Mouse (Mus musculus) megakaryocyte, adult 5-6 weeks (primary cell): ENCODE data around the gene Gfpt1. TPM values are rescaled to one million over a fixed set of nuclear protein-coding genes. Genes with fewer than 3 reads are reported as not detected.
"Not testable (repeated sequence)": the region's sequence is repeated elsewhere in the genome, so short reads cannot be mapped to it uniquely, and the experiment has no call there.

Experiments
- ATAC-seq: 2 replicates; pipeline ENCODE4 v1.8.0; 2016; ENCODE audit warnings: mild to moderate bottlenecking, inconsistent platforms; ENCODE audit not compliant: poor library complexity, severe bottlenecking
- total RNA-seq, 2 experiments: library from RNA; stranded (forward) in 1 of 2; stranded (reverse) in 1 of 2; fragments of 153-499, 151-499 nt in 1 of 2; fragments of 221-1000, 200-1000 nt in 1 of 2; gene quantifications; 2 replicates each; pipeline versions ENCODE4 v1.2.3 to v1.2.4; 2015 to 2017

Gfpt1 gene
- 21.9 and 22.1 TPM in 2 replicates for total RNA-seq (2015)
- 16.4 and 25.2 TPM in 2 replicates for total RNA-seq (2017)

GRCm38 (mm10) chr6:87042337-87043130 lies at the start of gene Gfpt1:
TSS of gene Gfpt1 (plus strand) at chr6:87042846.
- peak; percentile 86 for ATAC-seq

GRCm38 (mm10) chr6:86994254-86994653 lies 48.4 kb upstream of the Gfpt1 start:
- ATAC-seq, result no peak

- no peak for ATAC-seq
Measured at GRCm38 (mm10) chr6:86996629-86997307, 45.9 kb upstream of the Gfpt1 start.

- no peak for ATAC-seq
Measured at GRCm38 (mm10) chr6:86997360-86997759, 45.3 kb upstream of the Gfpt1 start.

- no peak for ATAC-seq
Measured at GRCm38 (mm10) chr6:87001995-87002394, 40.7 kb upstream of the Gfpt1 start.

- ATAC-seq, result peak; percentile 97
Measured at GRCm38 (mm10) chr6:87002521-87003055, 40.1 kb upstream of the Gfpt1 start.

- no peak for ATAC-seq
Measured at GRCm38 (mm10) chr6:87004099-87004498, 38.5 kb upstream of the Gfpt1 start.

GRCm38 (mm10) chr6:87005577-87005976 lies 37.1 kb upstream of the Gfpt1 start:
- ATAC-seq, result no peak

GRCm38 (mm10) chr6:87008887-87009286 lies 33.8 kb upstream of the Gfpt1 start, which contains the start of gene Nfu1:
TSS of gene Nfu1 (plus strand) at chr6:87009236.
- ATAC-seq, result no peak

- ATAC-seq, result peak; percentile 97
Measured at GRCm38 (mm10) chr6:87009692-87010328, 32.8 kb upstream of the Gfpt1 start.

GRCm38 (mm10) chr6:87016916-87017315 lies 25.7 kb upstream of the Gfpt1 start:
- ATAC-seq, result peak; percentile 84

GRCm38 (mm10) chr6:87018874-87019273 lies 23.8 kb upstream of the Gfpt1 start:
- no peak for ATAC-seq

- ATAC-seq, result no peak
Measured at GRCm38 (mm10) chr6:87021791-87022190, 20.9 kb upstream of the Gfpt1 start.

- ATAC-seq, result peak; percentile 97
Measured at GRCm38 (mm10) chr6:87026980-87027379, 15.7 kb upstream of the Gfpt1 start.

- ATAC-seq, result no peak
Measured at GRCm38 (mm10) chr6:87028881-87029280, 13.8 kb upstream of the Gfpt1 start.

GRCm38 (mm10) chr6:87031310-87031709 lies 11.3 kb upstream of the Gfpt1 start:
- ATAC-seq, result not testable (repeated sequence)

GRCm38 (mm10) chr6:87032401-87032800 lies 10.2 kb upstream of the Gfpt1 start:
- no peak for ATAC-seq

- ATAC-seq, result no peak
Measured at GRCm38 (mm10) chr6:87034395-87034794, 8.3 kb upstream of the Gfpt1 start.

- peak; percentile 27 for ATAC-seq
Measured at GRCm38 (mm10) chr6:87037826-87038620, 4.6 kb upstream of the Gfpt1 start.

GRCm38 (mm10) chr6:87039161-87039560 lies 3.5 kb upstream of the Gfpt1 start:
- ATAC-seq, result no peak
